Mouse (Mus musculus): ENCODE data around the gene Oaz2.
A peak's percentile ranks its signal among the peaks of the same experiment; 100 is the strongest.

The Oaz2 gene

GRCm38 (mm10) chr9:65700504-65700903 lies 32.7 kb downstream of the Oaz2 start:
- TF ChIP-seq GATA4 (IDR thresholded peaks at IDR 0.05; ENCODE audit: insufficient replicate concordance, low read length): no peak

GRCm38 (mm10) chr9:65702286-65702685 lies 34.5 kb downstream of the Oaz2 start:
- no peak for TF ChIP-seq GATA4 (IDR thresholded peaks at IDR 0.05; ENCODE audit: insufficient replicate concordance, low read length)

- no peak for TF ChIP-seq GATA4 (IDR thresholded peaks at IDR 0.05; ENCODE audit: insufficient replicate concordance, low read length)
Measured at GRCm38 (mm10) chr9:65703241-65703640, 35.4 kb downstream of the Oaz2 start.

- no peak for TF ChIP-seq GATA4 (IDR thresholded peaks at IDR 0.05; ENCODE audit: insufficient replicate concordance, low read length)
Measured at GRCm38 (mm10) chr9:65703926-65704595, 36.3 kb downstream of the Oaz2 start.

GRCm38 (mm10) chr9:65718195-65718594 lies 50.4 kb downstream of the Oaz2 start:
- TF ChIP-seq GATA4 (IDR thresholded peaks at IDR 0.05; ENCODE audit: insufficient replicate concordance, low read length): no peak

- peak; percentile 9; the same call in 1 of the 2 replicates for TF ChIP-seq GATA4 (IDR thresholded peaks at IDR 0.05; ENCODE audit: insufficient replicate concordance, low read length)
Measured at GRCm38 (mm10) chr9:65721161-65721566, 53.4 kb downstream of the Oaz2 start.

GRCm38 (mm10) chr9:65724471-65725290 lies 56.9 kb downstream of the Oaz2 start:
- no peak for TF ChIP-seq GATA4 (IDR thresholded peaks at IDR 0.05; ENCODE audit: insufficient replicate concordance, low read length)

GRCm38 (mm10) chr9:65725291-65725622 lies 57.5 kb downstream of the Oaz2 start:
- TF ChIP-seq GATA4 (IDR thresholded peaks at IDR 0.05; ENCODE audit: insufficient replicate concordance, low read length): no peak

GRCm38 (mm10) chr9:65726431-65726830 lies 58.6 kb downstream of the Oaz2 start:
- no peak for TF ChIP-seq GATA4 (IDR thresholded peaks at IDR 0.05; ENCODE audit: insufficient replicate concordance, low read length)

GRCm38 (mm10) chr9:65727491-65727890 lies 59.7 kb downstream of the Oaz2 start:
- no peak for TF ChIP-seq GATA4 (IDR thresholded peaks at IDR 0.05; ENCODE audit: insufficient replicate concordance, low read length)

GRCm38 (mm10) chr9:65728588-65728987 lies 60.8 kb downstream of the Oaz2 start:
- no peak for TF ChIP-seq GATA4 (IDR thresholded peaks at IDR 0.05; ENCODE audit: insufficient replicate concordance, low read length)

- TF ChIP-seq GATA4 (IDR thresholded peaks at IDR 0.05; ENCODE audit: insufficient replicate concordance, low read length): no peak
Measured at GRCm38 (mm10) chr9:65734931-65735330, 67.1 kb downstream of the Oaz2 start.
